Mouse (Mus musculus) kidney, postnatal 10 days (tissue): ENCODE data around the gene Ak5.
A peak's percentile ranks its signal among the peaks of the same experiment; 100 is the strongest.

Experiments
- DNase-seq: peaks from one replicate; pipeline ENCODE4 v3.0.0; 2021; ENCODE audit warnings: mixed read lengths

Gene Ak5

GRCm38 (mm10) chr3:152561708-152562107 lies 106.5 kb downstream of the Ak5 start:
- no peak for DNase-seq

- no peak for DNase-seq
Observed at GRCm38 (mm10) chr3:152559295-152559694, 108.9 kb downstream of the Ak5 start.

DNA sequence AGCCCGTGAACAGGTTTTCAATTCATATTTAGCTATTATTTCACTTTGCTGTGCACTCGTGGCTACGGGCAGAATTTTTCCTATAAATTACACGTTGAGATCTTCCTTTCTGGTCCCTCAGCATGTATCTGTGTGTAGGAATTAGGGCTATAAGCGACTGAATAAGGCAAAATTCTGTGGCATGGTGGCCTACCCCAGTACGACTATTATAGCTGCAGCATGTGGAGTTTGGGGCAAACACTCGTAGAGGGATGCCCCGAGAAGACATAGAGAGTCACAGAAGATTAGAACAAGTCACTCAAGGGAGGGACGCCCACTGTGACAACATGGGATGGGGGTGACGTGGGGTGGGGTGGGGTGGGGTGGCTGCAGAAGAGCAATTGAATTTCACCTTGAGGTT lies 110.1 kb downstream of the Ak5 start:
- DNase-seq = no peak

GRCm38 (mm10) chr3:152557659-152558058 lies 110.5 kb downstream of the Ak5 start:
- peak; percentile 44 for DNase-seq

GRCm38 (mm10) chr3:152556919-152557318 lies 111.2 kb downstream of the Ak5 start:
- no peak for DNase-seq

GRCm38 (mm10) chr3:152556435-152556834 lies 111.7 kb downstream of the Ak5 start:
- peak; percentile 48 for DNase-seq

GRCm38 (mm10) chr3:152555216-152555615 lies 112.9 kb downstream of the Ak5 start:
- DNase-seq = no peak

DNA sequence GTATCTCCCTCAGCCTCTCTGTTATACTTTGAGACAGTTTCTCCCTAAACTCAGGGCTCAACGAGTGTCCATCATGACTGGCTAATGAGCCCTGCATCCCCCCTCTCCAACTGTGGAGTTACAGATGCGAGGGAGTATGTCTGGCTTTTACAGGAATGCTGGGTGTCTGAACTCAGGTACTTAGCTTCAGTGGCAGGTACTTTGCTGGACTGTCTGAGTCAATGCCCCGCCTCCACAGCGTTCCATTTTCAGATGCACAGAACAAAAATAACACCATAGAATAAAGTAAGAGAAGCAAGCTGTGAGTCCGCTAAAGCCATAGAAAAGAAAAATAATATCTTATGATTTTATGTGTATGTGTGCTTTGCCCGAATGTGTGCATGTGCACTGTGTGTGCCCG lies 113.8 kb downstream of the Ak5 start:
- no peak for DNase-seq

DNA sequence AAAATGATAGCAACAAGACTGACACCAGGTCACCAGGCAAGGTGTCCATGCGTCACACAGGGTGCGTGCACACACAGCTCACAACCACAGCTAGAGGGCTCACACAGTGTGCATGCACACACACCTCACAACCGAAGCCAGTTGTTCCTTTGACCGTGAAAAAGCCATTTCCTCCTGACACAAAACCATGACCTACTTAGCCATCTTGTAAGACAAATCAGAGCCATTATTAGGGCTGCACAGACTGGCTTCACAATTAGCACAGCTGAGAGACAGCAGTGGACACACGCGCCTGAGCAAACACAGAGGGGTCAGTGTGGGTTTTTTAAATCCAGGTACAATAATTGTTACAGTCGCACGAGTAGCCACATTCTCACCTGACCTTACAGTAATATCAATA lies 115.5 kb downstream of the Ak5 start:
- no peak for DNase-seq

DNA sequence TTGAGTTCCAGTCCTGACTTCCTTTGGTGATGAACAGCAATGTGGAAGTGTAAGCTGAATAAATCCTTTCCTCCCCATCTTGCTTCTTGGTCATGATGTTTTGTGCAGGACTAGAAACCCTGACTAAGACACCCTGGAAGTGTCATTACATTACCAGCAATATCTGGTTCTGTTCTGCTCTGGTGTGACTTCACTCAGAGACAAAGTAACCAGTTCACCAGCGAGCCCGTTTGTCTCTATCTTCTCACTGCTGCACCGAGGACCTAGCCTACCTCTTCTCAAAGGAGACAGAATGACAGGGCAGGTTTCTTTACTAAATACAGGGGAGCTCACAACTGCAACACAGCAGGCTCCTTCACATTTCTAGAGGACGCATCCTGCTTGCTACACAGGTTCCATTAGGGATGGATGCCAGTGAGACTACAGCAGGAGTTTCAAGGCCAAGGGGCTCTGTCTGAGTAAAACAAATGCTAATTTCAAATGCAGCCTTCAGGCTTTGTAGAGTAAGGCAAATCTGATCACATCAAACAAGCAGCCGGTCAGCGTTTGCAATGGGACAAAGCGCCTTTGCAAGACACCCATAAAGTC lies 117.5 kb downstream of the Ak5 start:
- no peak for DNase-seq

DNA sequence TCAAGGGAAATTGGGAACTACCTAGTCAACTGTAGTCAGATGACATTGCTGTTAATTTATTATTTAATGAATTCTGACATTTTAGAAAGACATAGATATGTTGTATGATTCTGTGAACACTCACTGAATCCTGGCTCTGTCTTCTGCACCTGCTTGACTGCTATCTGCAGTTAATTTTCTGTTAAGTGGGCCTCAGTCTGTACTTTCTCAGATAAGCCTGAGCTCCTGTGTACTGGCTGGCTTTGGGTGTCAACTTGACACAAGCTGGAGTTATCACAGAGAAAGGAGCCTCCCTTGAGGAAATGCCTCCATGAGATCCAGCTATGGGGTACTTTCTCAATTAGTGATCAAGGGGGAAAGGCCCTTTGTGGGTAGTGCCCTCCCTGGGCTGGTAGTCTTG lies 118.1 kb downstream of the Ak5 start:
- no peak for DNase-seq

DNA sequence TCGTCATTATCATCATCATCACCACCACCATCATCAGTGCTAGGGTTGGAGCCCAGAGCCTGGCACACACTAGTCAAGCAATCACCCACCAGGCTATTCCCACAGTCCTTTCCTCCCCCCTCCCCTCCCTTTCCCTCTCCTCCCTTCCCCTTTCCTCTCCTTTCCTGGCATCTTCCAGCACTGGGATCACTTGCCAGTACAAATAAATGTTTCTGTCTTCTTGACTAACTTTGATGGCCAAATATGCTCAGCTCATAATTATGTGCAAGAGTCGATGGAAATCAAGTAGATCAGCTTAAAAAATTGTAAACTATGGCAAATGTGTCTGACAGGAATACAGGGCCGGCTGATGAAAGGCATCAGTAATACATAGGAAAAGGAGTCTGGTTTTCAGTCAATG lies 123.2 kb downstream of the Ak5 start:
- no peak for DNase-seq

DNA sequence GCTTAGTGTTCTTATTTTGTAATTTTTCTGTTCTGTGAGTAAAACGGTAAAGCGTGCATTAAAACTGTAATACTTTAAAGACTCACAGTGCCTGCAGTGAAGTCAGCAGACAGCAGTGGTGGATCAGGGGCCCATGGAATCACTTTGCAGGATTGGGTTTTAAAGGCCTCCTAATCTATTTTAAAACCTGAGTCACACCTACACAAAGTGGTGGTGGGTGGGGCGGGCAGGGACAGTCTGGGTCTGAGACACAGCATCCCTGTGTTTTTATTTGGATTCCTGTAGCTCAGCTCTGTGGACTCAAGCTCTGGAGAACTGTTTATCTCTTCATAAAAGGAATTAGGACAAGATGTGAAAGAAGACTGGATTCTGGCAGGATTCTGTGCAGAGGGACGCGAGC lies 125.9 kb downstream of the Ak5 start:
- no peak for DNase-seq

DNA sequence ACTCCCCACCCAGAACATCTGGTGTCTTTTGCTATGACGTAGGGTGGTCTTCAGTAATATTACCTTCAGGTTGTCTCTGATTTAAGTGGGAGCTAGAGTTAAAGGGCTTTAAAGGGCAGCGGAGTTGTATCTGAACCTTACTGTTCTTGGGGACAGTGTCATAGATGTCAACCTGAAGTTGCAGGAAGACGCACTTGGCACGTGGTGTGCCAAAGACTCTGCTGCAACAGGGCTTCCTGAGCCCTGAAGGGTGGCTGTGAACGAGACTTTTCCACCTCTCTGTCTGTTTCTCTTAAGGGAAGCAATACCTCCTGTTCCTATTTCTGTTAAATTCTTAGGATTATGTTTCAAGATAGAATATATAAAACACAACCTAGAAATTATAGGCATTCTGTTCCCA lies 137.8 kb downstream of the Ak5 start:
- no peak for DNase-seq

DNA sequence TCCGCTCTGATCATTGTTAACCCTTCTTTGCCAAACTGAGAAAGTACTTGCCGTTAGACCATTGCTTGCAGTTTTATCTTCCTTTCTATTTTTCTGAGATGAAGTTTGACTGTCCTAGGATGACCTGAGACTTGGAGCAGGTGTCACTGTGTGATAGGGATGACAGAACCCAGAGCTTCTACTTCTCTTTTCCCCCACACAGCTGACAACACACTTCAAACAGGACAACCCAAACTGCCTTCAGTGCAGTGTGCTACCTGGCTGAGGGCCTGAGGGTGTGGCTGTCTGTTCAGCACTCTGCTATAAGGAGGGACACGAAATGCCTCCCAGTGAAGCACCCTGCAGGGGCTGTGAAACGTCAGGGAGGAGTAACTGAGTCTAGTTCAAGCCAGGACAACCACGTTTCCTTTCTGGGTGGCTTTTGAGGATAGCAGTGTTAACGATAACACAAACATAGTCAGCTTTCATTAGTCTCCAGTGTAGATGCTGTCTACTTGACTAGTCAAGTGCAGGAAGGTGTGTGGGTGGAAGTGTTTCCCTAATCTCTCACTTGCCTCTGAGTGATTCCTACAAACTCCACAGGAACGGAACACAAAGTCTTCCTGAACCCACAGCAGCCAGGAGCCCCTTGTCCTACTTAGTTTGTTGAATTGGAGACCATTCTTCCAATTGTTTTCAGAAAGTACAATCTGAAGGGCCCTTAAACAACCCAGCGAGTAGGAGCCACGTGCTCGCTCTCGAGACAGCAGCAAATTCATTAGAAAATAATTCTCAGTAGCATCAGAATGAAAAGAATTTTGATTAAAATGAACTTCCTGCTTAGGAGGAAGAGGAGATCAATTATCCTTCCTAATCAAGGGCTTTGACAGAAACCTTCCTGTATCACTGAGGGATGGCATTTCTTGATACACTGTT lies 138.8 kb downstream of the Ak5 start:
- DNase-seq = no peak

DNA sequence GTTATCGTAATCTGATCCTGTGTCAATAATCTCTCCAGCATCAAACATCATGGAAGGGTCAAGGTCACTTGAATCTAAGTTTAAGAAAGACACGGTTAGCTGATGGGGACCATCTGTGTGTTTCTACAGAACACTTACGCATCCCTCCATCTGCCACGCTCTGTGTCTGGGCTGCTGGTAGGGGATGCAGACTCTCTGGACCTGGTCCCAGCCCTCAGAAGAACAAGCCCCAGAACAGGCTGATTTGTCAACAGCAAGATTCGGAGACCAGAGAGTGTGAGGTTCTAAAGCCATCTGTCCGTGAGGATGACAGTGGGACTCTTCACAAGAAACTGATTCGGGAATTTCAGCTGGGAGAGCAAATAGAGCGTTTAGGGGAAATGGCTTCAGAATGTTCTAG lies 141.4 kb downstream of the Ak5 start:
- no peak for DNase-seq

- DNase-seq = no peak
Observed at GRCm38 (mm10) chr3:152523315-152523638, 144.9 kb downstream of the Ak5 start.

GRCm38 (mm10) chr3:152522634-152523314 lies 145.4 kb downstream of the Ak5 start:
- DNase-seq = no peak

- DNase-seq = no peak
Observed at GRCm38 (mm10) chr3:152521054-152521453, 147.1 kb downstream of the Ak5 start.

GRCm38 (mm10) chr3:152520074-152520473 lies 148.1 kb downstream of the Ak5 start:
- no peak for DNase-seq

DNA sequence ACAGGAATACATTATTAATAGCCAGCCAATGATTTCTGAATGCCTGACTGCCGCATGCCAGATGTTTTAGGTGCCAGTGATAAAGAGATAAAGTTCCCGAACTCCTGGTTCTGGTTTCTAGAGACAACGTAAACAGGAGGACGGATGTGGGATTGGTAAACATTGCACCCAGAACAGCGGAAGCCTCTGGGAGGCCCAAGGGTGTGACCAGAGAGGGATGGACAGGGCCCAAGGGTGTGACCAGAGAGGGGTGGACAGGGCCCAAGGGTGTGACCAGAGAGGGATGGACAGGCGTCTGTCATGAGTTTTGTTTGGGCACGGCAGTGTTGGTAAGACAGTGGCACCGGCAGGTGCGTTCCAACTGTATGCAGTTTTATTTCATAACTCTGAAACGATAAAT lies 148.6 kb downstream of the Ak5 start:
- DNase-seq = no peak

DNA sequence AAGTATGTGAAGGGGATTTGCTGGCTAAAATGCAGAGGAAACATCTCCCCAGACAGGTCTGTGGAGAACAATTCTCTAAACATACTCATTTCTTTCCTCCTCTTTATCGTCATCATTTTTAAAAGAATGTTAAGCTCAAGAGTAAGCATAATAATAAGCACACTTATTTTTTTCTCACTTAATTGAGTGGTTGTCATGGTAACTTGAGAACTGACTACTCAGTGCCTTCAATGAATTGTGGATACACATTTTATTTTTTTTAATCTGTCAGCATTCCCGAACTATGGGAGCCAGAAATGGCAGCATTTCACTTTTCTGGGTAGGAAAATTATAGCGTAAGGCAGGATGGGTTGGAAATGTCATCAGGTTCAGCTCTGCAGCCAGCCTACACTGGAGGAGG lies 151.6 kb downstream of the Ak5 start:
- no peak for DNase-seq

- no peak for DNase-seq
Observed at GRCm38 (mm10) chr3:152515959-152516358, 152.2 kb downstream of the Ak5 start.

DNA sequence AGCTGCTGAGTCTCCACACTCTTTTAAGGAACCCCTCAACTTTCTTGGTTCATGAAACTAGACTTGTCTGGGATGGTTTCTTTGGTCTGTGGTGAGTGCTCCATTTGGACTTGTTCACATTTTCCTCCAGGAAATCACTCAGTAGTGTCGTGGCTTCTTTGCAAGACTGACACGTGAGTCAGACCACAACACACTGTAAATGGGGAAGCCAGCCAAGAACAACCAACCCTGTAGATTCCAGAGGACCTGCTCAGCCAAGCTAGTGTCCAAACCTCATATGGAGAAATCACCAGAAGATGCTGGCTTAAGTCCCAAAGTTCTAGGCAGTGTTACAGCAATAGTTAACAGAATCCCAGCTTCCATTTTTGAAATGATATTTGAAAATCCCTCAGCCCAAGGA lies 155.6 kb downstream of the Ak5 start:
- DNase-seq = peak; percentile 43
